Mouse (Mus musculus) G1E-ER4 (cell line): ENCODE measurements around the gene Napa. TPM values are rescaled to one million over a fixed set of nuclear protein-coding genes. Genes with fewer than 3 reads are reported as not detected.

Experiments
- GATA1 ChIP-seq: IDR thresholded peaks from one replicate; pipeline ENCODE4 v1.8.0; 2012; ENCODE audit warnings: low read length, inconsistent platforms
- polyA plus RNA-seq: library from polyadenylated mRNA; stranded (reverse); fragments of >175 nt; gene quantifications from 2 replicates; pipeline ENCODE4 v1.2.3, GENCODE M21; 2012

Napa gene
- polyA plus RNA-seq, 1 experiment: 271 TPM

GRCm38 (mm10) chr7:16146489-16147410 lies 48.5 kb downstream of the Napa start:
- no peak for TF ChIP-seq GATA1

GRCm38 (mm10) chr7:16147643-16148042 lies 49.4 kb downstream of the Napa start:
- TF ChIP-seq GATA1: no peak

GRCm38 (mm10) chr7:16149241-16149640 lies 51.0 kb downstream of the Napa start:
- no peak for TF ChIP-seq GATA1

GRCm38 (mm10) chr7:16150191-16151145 lies 52.2 kb downstream of the Napa start:
- TF ChIP-seq GATA1: no peak

GRCm38 (mm10) chr7:16153522-16153921 lies 55.3 kb downstream of the Napa start:
- TF ChIP-seq GATA1: no peak

- TF ChIP-seq GATA1: no peak
These were observed 57.0 kb downstream of the Napa start for GRCm38 (mm10) chr7:16155132-16155872.

GRCm38 (mm10) chr7:16156105-16156714 lies 58.0 kb downstream of the Napa start:
- no peak for TF ChIP-seq GATA1

- no peak for TF ChIP-seq GATA1
These were observed 60.5 kb downstream of the Napa start for GRCm38 (mm10) chr7:16158735-16159134.

- TF ChIP-seq GATA1: no peak
These were observed 62.4 kb downstream of the Napa start for GRCm38 (mm10) chr7:16160702-16161101.

- no peak for TF ChIP-seq GATA1
These were observed 63.0 kb downstream of the Napa start for GRCm38 (mm10) chr7:16161302-16161701.

- no peak for TF ChIP-seq GATA1
These were observed 63.8 kb downstream of the Napa start for GRCm38 (mm10) chr7:16162036-16162435.

Other genes starting within 250 kb of the Napa start
- not detected in 2 replicates for gene Crx, start 218.5 kb upstream of the Napa start, polyA plus RNA-seq
- not detected in 2 replicates for gene Crxos, start 215.8 kb upstream of the Napa start, polyA plus RNA-seq
- gene Selenow, start 176.1 kb upstream of the Napa start, polyA plus RNA-seq: 1,588 and 1,768 TPM in 2 replicates
- 874 and 894 TPM in 2 replicates for gene Nop53, start 152.4 kb upstream of the Napa start, polyA plus RNA-seq
- gene Ehd2, start 130.9 kb upstream of the Napa start, polyA plus RNA-seq: 0.31 and 0.33 TPM in 2 replicates
- 82.3 and 97.4 TPM in 2 replicates for gene Bicra, start 50.5 kb upstream of the Napa start, polyA plus RNA-seq
- 0.01 TPM in 1 of 2 replicates, not detected in the other for gene Zfp541, start 36.6 kb upstream of the Napa start, polyA plus RNA-seq
- 32.6 and 47.9 TPM in 2 replicates for gene Kptn, start 21.4 kb downstream of the Napa start, polyA plus RNA-seq
- gene Slc8a2, start 31.4 kb downstream of the Napa start, polyA plus RNA-seq: 0.01 TPM in 2 replicates
- gene Meis3, start 76.6 kb downstream of the Napa start, polyA plus RNA-seq: not detected in 2 replicates
- 26.6 and 27.1 TPM in 2 replicates for gene Dhx34, start 123.6 kb downstream of the Napa start, polyA plus RNA-seq
- 0.08 and 0.14 TPM in 2 replicates for gene C5ar2, start 145.7 kb downstream of the Napa start, polyA plus RNA-seq
- gene C5ar1, start 161.1 kb downstream of the Napa start, polyA plus RNA-seq: 0.02 TPM in 1 of 2 replicates, not detected in the other
- 326 and 427 TPM in 2 replicates for gene Inafm1, start 175.2 kb downstream of the Napa start, polyA plus RNA-seq
- 142 and 204 TPM in 2 replicates for gene Ccdc9, start 188.3 kb downstream of the Napa start, polyA plus RNA-seq
- 226 and 291 TPM in 2 replicates for gene Bbc3, start 209.9 kb downstream of the Napa start, polyA plus RNA-seq